Mouse (Mus musculus) E14TG2a.4 (cell line): ENCODE measurements around the gene Cdk5r1.
A peak's percentile ranks its signal among the peaks of the same experiment; 100 is the strongest.

ENCODE experiments used
- H3K27me3 ChIP-seq: 2 replicates; pipeline ENCODE4 v1.6.1; 2014; ENCODE audit warnings: low read length, control low read depth; ENCODE audit not compliant: insufficient read depth
- H3K36me3 ChIP-seq: 2 replicates; pipeline ENCODE4 v1.6.1; 2014; ENCODE audit warnings: low read length, control low read depth; ENCODE audit not compliant: insufficient read depth
- H3K4me1 ChIP-seq: replicated peaks from 2 replicates; pipeline ENCODE4 v1.6.1; 2014; ENCODE audit warnings: low read depth, low read length, control low read depth
- H3K4me3 ChIP-seq: replicated peaks from 2 replicates; pipeline ENCODE4 v1.5.1; 2014; ENCODE audit warnings: mild to moderate bottlenecking, low read length
- H3K9me3 ChIP-seq: 2 replicates; pipeline ENCODE4 v1.6.1; 2014; ENCODE audit warnings: low read length, control low read depth
- CTCF ChIP-seq: conservative IDR thresholded peaks from 2 replicates; pipeline ENCODE4 v1.5.1; 2014; ENCODE audit warnings: low read length
- NANOG ChIP-seq: IDR thresholded peaks from 2 replicates; pipeline ENCODE4 v1.6.1; 2014; ENCODE audit warnings: borderline replicate concordance, low read length, mixed read lengths
- POU5F1 ChIP-seq: IDR thresholded peaks from 2 replicates; pipeline ENCODE4 v1.6.1; 2014; ENCODE audit warnings: low read length, borderline replicate concordance

The Cdk5r1 gene

GRCm38 (mm10) chr11:80479425-80479824 lies 2.6 kb downstream of the Cdk5r1 start:
- no peaks in the 10 kb centered on the region for H3K9me3 ChIP-seq
- H3K4me1 ChIP-seq, result peaks cover 72% of the 10 kb centered on the region
- peaks cover 47% of the 10 kb centered on the region for H3K27me3 ChIP-seq
- H3K4me3 ChIP-seq, result no peak overlapping the region
- peaks cover 13% of the 10 kb centered on the region for H3K36me3 ChIP-seq
- TF ChIP-seq POU5F1 (no peak), CTCF (no peak), NANOG (no peak)

GRCm38 (mm10) chr11:80479906-80480866 lies 3.4 kb downstream of the Cdk5r1 start:
- no peaks in the 10 kb centered on the region for H3K9me3 ChIP-seq
- TF ChIP-seq CTCF (no peak), NANOG (no peak), POU5F1 (no peak)

GRCm38 (mm10) chr11:80481409-80482050 lies 4.7 kb downstream of the Cdk5r1 start:
- no peak for TF ChIP-seq NANOG
- TF ChIP-seq POU5F1, result no peak
- no peak for TF ChIP-seq CTCF
- H3K36me3 ChIP-seq, result peaks cover 3% of the 10 kb centered on the region; the same call in 1 of the 2 replicates
- no peak overlapping the region for H3K4me3 ChIP-seq
- no peaks in the 10 kb centered on the region for H3K9me3 ChIP-seq
- peaks cover 57% of the 10 kb centered on the region for H3K27me3 ChIP-seq
- H3K4me1 ChIP-seq, result peaks cover 67% of the 10 kb centered on the region

More at GRCm38 (mm10) chr11:80479906-80480866, 3.4 kb downstream of the Cdk5r1 start:
- peak overlapping the region; percentile 54 for H3K4me3 ChIP-seq
- peaks cover 72% of the 10 kb centered on the region for H3K4me1 ChIP-seq
- H3K27me3 ChIP-seq, result peaks cover 47% of the 10 kb centered on the region
- peaks cover 5% of the 10 kb centered on the region for H3K36me3 ChIP-seq

- Histone ChIP-seq H3K27me3 (peaks cover 58% of the 10 kb centered on the region), H3K9me3 (no peaks in the 10 kb centered on the region), H3K4me3 (no peak overlapping the region), H3K36me3 (peaks cover 3% of the 10 kb centered on the region; the same call in 1 of the 2 replicates), H3K4me1 (peaks cover 67% of the 10 kb centered on the region)
- TF ChIP-seq POU5F1, result no peak
- TF ChIP-seq CTCF, result no peak
- TF ChIP-seq NANOG, result no peak
Observed at GRCm38 (mm10) chr11:80482347-80482746, 5.5 kb downstream of the Cdk5r1 start.

- H3K9me3 ChIP-seq, result no peaks in the 10 kb centered on the region
- peaks cover 56% of the 10 kb centered on the region for H3K27me3 ChIP-seq
- peaks cover 3% of the 10 kb centered on the region; the same call in 1 of the 2 replicates for H3K36me3 ChIP-seq
- peaks cover 61% of the 10 kb centered on the region for H3K4me1 ChIP-seq
- TF ChIP-seq NANOG (no peak), CTCF (no peak), POU5F1 (no peak)
- no peak overlapping the region for H3K4me3 ChIP-seq
Observed at GRCm38 (mm10) chr11:80482921-80483320, 6.1 kb downstream of the Cdk5r1 start.

- H3K9me3 ChIP-seq, result no peaks in the 10 kb centered on the region
- peaks cover 1% of the 10 kb centered on the region; the same call in 1 of the 2 replicates for H3K36me3 ChIP-seq
- peak overlapping the region; percentile 37; the same call in 1 of the 2 replicates for H3K4me3 ChIP-seq
- peaks cover 49% of the 10 kb centered on the region for H3K27me3 ChIP-seq
- TF ChIP-seq CTCF, result no peak
- no peak for TF ChIP-seq NANOG
- no peak for TF ChIP-seq POU5F1
- H3K4me1 ChIP-seq, result peaks cover 54% of the 10 kb centered on the region
Observed at GRCm38 (mm10) chr11:80483536-80484067, 6.8 kb downstream of the Cdk5r1 start.

- Histone ChIP-seq H3K36me3 (no peaks in the 10 kb centered on the region), H3K4me1 (peaks cover 47% of the 10 kb centered on the region), H3K4me3 (peak overlapping the region; percentile 37; the same call in 1 of the 2 replicates), H3K9me3 (no peaks in the 10 kb centered on the region), H3K27me3 (peaks cover 44% of the 10 kb centered on the region)
- TF ChIP-seq POU5F1 (no peak), CTCF (no peak), NANOG (no peak)
Observed at GRCm38 (mm10) chr11:80484191-80484791, 7.5 kb downstream of the Cdk5r1 start.
